In the genomic region with DNA sequence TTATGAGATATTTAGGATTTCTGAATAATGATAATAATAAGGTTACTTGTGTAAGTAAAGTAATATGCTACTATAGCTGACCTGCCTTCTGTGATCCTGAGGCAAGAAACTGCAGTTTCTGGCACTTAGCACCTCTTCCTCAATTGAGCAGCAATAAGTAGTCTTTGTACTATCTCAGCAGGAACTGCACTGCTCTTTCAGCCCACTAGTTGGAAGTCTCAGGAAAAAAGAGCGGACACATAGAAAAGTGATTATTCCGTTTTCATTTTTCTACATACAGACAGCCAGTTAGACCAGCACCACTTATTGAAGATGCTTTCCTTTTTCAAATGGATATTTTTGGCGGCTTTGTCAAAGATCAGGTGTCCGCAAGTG, we compare ENCODE assay signal across 7 mouse cellular contexts.
DNase-seq lines count a peak whose midpoint lies in the region; ATAC-seq lines count a peak whose summit lies in the region.
"Not testable (repeated sequence)": the region's sequence is repeated elsewhere in the genome, so short reads cannot be mapped to it uniquely, and the experiment has no call there.

No protein-coding gene starts in this region.

- not testable (repeated sequence) for H3K9ac ChIP-seq in forebrain, embryonic 12.5 days; heart, embryonic 16.5 days (ENCODE audit: low read length); intestine, embryonic 16.5 days (ENCODE audit: low read depth, low read length); liver, embryonic 11.5 days (ENCODE audit: low read depth, low read length)
- H3K9ac ChIP-seq in neural tube, embryonic 15.5 days (replicated peaks): 0 out of 2 replicates have a peak overlapping the region, but pooled peaks have one; percentile 23

- not testable (repeated sequence) for H3K27me3 ChIP-seq in forebrain, embryonic 12.5 days; heart, embryonic 16.5 days (ENCODE audit: control insufficient read depth, insufficient read depth, low read length); intestine, embryonic 16.5 days (replicated peaks; ENCODE audit: control insufficient read depth, insufficient read depth, low read length); liver, embryonic 11.5 days (replicated peaks; ENCODE audit: control insufficient read depth, insufficient read depth, low read length); neural tube, embryonic 15.5 days (replicated peaks)

- H3K4me2 ChIP-seq in forebrain, embryonic 12.5 days: peak overlapping the region; percentile 22; the same call in 1 of the 2 replicates
- peak overlapping the region; percentile 44; the same call in 1 of the 2 replicates for H3K4me2 ChIP-seq in heart, embryonic 16.5 days (ENCODE audit: low read depth, low read length)
- H3K4me2 ChIP-seq in intestine, embryonic 16.5 days (ENCODE audit: low read depth, low read length): not testable (repeated sequence)
- H3K4me2 ChIP-seq in liver, embryonic 11.5 days: peak overlapping the region; percentile 16; the same call in 1 of the 2 replicates
- peak overlapping the region; percentile 40 for H3K4me2 ChIP-seq in neural tube, embryonic 15.5 days

- H3K4me3 ChIP-seq in forebrain, embryonic 12.5 days (replicated peaks): peak overlapping the region; percentile 36
- peak overlapping the region; percentile 51 for H3K4me3 ChIP-seq in heart, embryonic 16.5 days (ENCODE audit: low read length)
- peak overlapping the region; percentile 46 for H3K4me3 ChIP-seq in intestine, embryonic 16.5 days (ENCODE audit: low read length)
- peak overlapping the region; percentile 42 for H3K4me3 ChIP-seq in liver, embryonic 11.5 days (ENCODE audit: low read depth, low read length)
- peak overlapping the region; percentile 43 for H3K4me3 ChIP-seq in neural tube, embryonic 15.5 days (replicated peaks)

- peak; percentile 46; the same call in 1 of the 2 replicates for ATAC-seq in forebrain, embryonic 12.5 days (ENCODE audit: low FRiP score)
- not testable (repeated sequence) for ATAC-seq in heart, embryonic 16.5 days (replicated peaks; ENCODE audit: extremely low read depth, insufficient read depth, low FRiP score); intestine, embryonic 16.5 days; liver, embryonic 11.5 days (replicated peaks; ENCODE audit: low FRiP score); neural tube, embryonic 15.5 days (ENCODE audit: low FRiP score)
- ATAC-seq in megakaryocyte progenitor cell, adult 5-6 weeks (replicated peaks; ENCODE audit: poor library complexity): peak; percentile 81

- not testable (repeated sequence) for H3K27ac ChIP-seq in forebrain, embryonic 12.5 days; heart, embryonic 16.5 days (ENCODE audit: low read length); intestine, embryonic 16.5 days (ENCODE audit: low read length); liver, embryonic 11.5 days (ENCODE audit: low read depth, low read length); neural tube, embryonic 15.5 days (replicated peaks)

- H3K9me3 ChIP-seq in forebrain, embryonic 12.5 days; heart, embryonic 16.5 days (replicated peaks; ENCODE audit: control insufficient read depth, low read length); intestine, embryonic 16.5 days (ENCODE audit: control insufficient read depth, low read length); liver, embryonic 11.5 days (ENCODE audit: control insufficient read depth, low read length); neural tube, embryonic 15.5 days (replicated peaks): not testable (repeated sequence)

- not testable (repeated sequence) for H3K4me1 ChIP-seq in forebrain, embryonic 12.5 days; heart, embryonic 16.5 days (ENCODE audit: control insufficient read depth, insufficient read depth, low read length); intestine, embryonic 16.5 days (ENCODE audit: control insufficient read depth, insufficient read depth, low read length); liver, embryonic 11.5 days (replicated peaks; ENCODE audit: control insufficient read depth, insufficient read depth, low read length); neural tube, embryonic 15.5 days

- DNase-seq in brain, adult 2 months (ENCODE audit: low read depth, low spot score): peak; percentile 3
- not testable (repeated sequence) for DNase-seq in liver, embryonic 11.5 days (ENCODE audit: low spot score)

- H3K36me3 ChIP-seq in forebrain, embryonic 12.5 days (replicated peaks); heart, embryonic 16.5 days (ENCODE audit: control insufficient read depth, insufficient read depth); intestine, embryonic 16.5 days (ENCODE audit: control insufficient read depth, insufficient read depth, low read length); liver, embryonic 11.5 days (ENCODE audit: control insufficient read depth, insufficient read depth, low read length); neural tube, embryonic 15.5 days: not testable (repeated sequence)

- WGBS in forebrain, embryonic 12.5 days: 53% methylated on average over 4 of the region's 4 CpGs
- WGBS in heart, embryonic 16.5 days: 52% methylated on average over 3 of the region's 4 CpGs
- WGBS in intestine, embryonic 16.5 days: 56% methylated on average over 4 of the region's 4 CpGs
- 47% methylated on average over 4 of the region's 4 CpGs for WGBS in liver, embryonic 11.5 days
- 63% methylated on average over 4 of the region's 4 CpGs for WGBS in neural tube, embryonic 15.5 days
